Mouse (Mus musculus) bone marrow macrophage, adult 2 months (primary cell): ENCODE results near the gene Neurl1a.

Source experiments
- CTCF ChIP-seq: IDR thresholded peaks from 2 replicates; pipeline ENCODE4 v1.5.1; 2012; ENCODE audit warnings: low read depth, mild to moderate bottlenecking, low read length, moderate library complexity
- POLR2A ChIP-seq: IDR thresholded peaks from 2 replicates; pipeline ENCODE4 v1.6.1; 2012; ENCODE audit warnings: mild to moderate bottlenecking, low read depth, low read length, borderline replicate concordance

GRCm38 (mm10) chr19:47282050-47282454 lies 103.4 kb downstream of the Neurl1a start:
- TF ChIP-seq CTCF = no peak
- no peak for TF ChIP-seq POLR2A
